Mouse (Mus musculus) left cerebral cortex, adult 2 months (tissue): ENCODE measurements around the gene Ivl. TPM values are rescaled to one million over a fixed set of nuclear protein-coding genes. Genes with fewer than 3 reads are reported as not detected.

Experiments
- DNase-seq, 2 experiments: peaks; one replicate each; pipeline ENCODE4 v3.0.0; 2021 to 2022; ENCODE audit warnings: low spot score in 2 of 2, mixed read lengths in 1 of 2; ENCODE audit errors: extremely low spot score in 1 of 2
- H3K27ac ChIP-seq: fragments of 200-600 bp; 2 replicates; pipeline ENCODE4 v1.8.1; 2022
- H3K4me3 ChIP-seq: fragments of 200-600 bp; 2 replicates; pipeline ENCODE4 v1.8.1; 2022
- CTCF ChIP-seq: fragments of 200-600 bp; IDR thresholded peaks from 2 replicates; pipeline ENCODE4 v1.8.1; 2022; ENCODE audit warnings: antibody characterized with exemption, mild to moderate bottlenecking, moderate library complexity
- intact Hi-C: fragments of 180-260 bp; cut with DNase I; formaldehyde crosslinking; loops from one replicate; pipeline ENCODE4 v1.15.1; 2025
- long read RNA-seq, 2 experiments: library from polyadenylated mRNA; stranded (forward); transcript quantifications; one replicate each; pipeline ENCODE4 v2.0.0; 2021; ENCODE audit warnings: borderline mapping rate in 2 of 2
- total RNA-seq, 2 experiments: library from RNA; stranded (reverse); gene quantifications; 2 replicates each; pipeline ENCODE4 v1.2.3; 2021

Gene Ivl
- total RNA-seq = not detected
- long read RNA-seq, experiment 1 = 0 reads
- long read RNA-seq, experiment 2 = 0 reads

- Histone ChIP-seq H3K4me3 (no peak within 1 kb of the TSS), H3K27ac (no peak within 1 kb of the TSS)
- intact Hi-C loops = no loop called here
- no peak for DNase-seq
- TF ChIP-seq CTCF = no peak
These were observed at the start of gene Ivl for GRCm38 (mm10) chr3:92573449-92574041. Ivl (minus strand) TSS chr3:92573735.

GRCm38 (mm10) chr3:92621560-92621959, 48.0 kb upstream of the Ivl start, which contains the start of gene Lce6a:
Lce6a (minus strand) TSS chr3:92621660.
- intact Hi-C loops = no loop called here
- no peak for TF ChIP-seq CTCF
- no peak for DNase-seq
- H3K27ac ChIP-seq = no peak within 1 kb of the TSS
- no peak within 1 kb of the TSS for H3K4me3 ChIP-seq

DNA sequence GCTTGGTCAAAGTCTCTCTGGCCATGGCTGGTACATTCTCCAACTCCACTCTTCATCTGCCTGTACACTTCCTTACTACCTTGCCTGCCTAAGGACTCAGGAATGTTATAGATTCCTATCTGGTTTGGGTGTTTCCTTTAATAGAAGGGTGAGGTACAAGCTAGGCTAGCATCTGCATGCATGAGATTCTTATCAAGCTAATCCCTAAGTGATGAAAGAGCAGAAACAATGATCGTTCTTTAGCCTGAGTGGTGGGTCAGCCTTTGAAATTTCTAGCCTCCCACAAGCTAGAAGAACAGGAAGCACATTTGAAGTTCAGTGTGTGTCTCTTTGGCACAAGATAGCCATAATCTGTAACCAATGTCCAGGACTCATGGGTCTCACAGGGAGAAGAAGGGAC, 36.3 kb upstream of the Ivl start:
- no peak for TF ChIP-seq CTCF
- H3K4me3 ChIP-seq = no peak overlapping the region
- intact Hi-C loops = loop anchor here (10.0 kb wide), 1 partner anchor 215 kb away; no protein-coding TSS in a partner anchor
- no peak for DNase-seq
- H3K27ac ChIP-seq = no peak overlapping the region

DNA sequence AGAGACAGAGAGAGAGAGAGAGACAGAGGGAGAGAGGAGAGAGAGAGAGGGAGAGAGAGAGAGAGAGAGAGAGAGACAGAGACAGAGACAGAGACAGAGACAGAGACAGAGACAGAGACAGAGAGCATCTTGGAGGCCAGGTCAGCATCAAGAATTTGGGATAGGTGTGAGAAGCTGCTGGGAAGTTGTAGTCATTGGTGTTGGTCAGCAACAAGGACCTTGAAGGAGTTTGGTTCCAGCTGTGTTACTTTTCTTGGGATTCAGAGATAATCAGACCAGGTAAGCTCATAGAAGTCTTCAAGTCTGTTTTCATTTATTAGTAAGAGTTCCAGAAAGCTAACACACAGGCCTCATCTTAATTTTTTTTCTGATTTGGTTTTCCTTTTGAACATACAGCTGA, 33.9 kb upstream of the Ivl start, which contains the start of gene 2210017I01Rik:
2210017I01Rik (minus strand) TSS at position 101 of the 400 bp plus-strand sequence.
- Histone ChIP-seq H3K27ac (no peak within 1 kb of the TSS), H3K4me3 (no peak within 1 kb of the TSS)
- intact Hi-C loops = loop anchor here (10.0 kb wide), 1 partner anchor 213 kb away; no protein-coding TSS in a partner anchor
- no peak for DNase-seq
- no peak for TF ChIP-seq CTCF

DNA sequence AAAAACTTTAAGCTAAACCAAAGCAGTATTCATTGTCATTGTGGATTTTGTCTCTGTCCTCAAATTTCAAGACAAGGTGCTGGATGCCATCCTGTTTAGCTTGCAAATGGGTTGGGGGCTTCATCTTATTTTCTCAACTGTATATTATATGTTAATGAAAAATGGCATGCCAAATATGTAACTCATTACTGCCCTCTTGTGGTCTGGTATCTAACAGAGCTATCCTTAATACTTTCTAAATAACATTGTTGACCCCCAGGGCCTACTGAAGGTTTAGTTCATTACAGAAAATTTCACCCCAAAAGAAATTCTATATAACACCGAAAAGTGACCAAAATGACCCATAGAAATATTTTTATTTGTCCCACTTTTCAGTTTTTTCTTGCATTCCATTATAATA, 28.6 kb upstream of the Ivl start:
- intact Hi-C loops = loop anchor here (10.0 kb wide), 1 partner anchor 207 kb away; no protein-coding TSS in a partner anchor
- no peak overlapping the region for H3K4me3 ChIP-seq
- H3K27ac ChIP-seq = no peak overlapping the region
- TF ChIP-seq CTCF = peak; percentile 53
- no peak for DNase-seq

GRCm38 (mm10) chr3:92600456-92600855, 26.9 kb upstream of the Ivl start:
- TF ChIP-seq CTCF = no peak; the same call in 1 of the 2 replicates
- Histone ChIP-seq H3K27ac (no peak overlapping the region), H3K4me3 (no peak overlapping the region)
- intact Hi-C loops = loop anchor here (10.0 kb wide), 1 partner anchor 206 kb away; no protein-coding TSS in a partner anchor
- DNase-seq = no peak

DNA sequence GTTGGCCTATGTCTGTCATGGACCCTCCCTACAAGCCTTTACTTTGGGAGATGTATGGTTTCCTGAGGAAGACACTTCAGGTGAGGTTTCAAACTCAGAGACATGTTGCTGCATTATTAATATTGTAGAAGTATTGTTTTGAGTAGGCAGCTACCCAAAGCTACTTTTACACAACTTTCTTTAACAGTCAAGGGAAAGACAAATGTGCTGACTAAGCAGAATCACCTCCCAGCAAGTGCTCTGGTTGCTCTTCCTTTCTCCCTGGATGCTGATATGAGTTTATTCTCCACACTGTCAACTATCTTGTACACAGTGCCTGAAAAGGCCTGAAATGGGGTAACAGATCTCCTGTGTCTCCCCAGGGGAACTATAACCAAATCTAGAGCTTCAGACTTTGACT, 26.4 kb upstream of the Ivl start:
- no peak for DNase-seq
- no peak overlapping the region for H3K27ac ChIP-seq
- intact Hi-C loops = loop anchor here (1.0 to 10.0 kb wide), 2 partner anchors 205 to 449 kb away; no protein-coding TSS in a partner anchor
- no peak for TF ChIP-seq CTCF
- H3K4me3 ChIP-seq = no peak overlapping the region

DNA sequence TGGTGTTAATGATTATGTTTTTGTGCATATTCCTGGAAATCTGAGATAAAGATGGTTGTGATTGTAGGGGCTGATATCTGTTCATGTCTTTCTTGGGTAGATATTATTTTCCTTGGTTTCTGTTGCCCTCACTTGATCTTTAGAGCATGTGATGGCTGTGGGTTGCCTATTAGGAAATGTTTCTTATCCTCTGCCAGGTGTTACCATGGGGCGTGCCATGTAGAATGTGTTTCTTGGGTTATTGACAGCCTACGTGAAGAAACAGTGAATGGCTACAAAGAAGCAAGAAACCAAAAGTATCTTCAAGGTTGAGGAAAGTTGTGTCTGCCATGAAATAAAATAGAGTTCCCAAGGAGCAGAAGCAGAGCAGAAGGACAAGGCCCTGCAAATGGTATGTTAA, 24.9 kb upstream of the Ivl start:
- no peak overlapping the region for H3K27ac ChIP-seq
- no peak overlapping the region for H3K4me3 ChIP-seq
- intact Hi-C loops = no loop called here
- DNase-seq = no peak
- no peak for TF ChIP-seq CTCF

GRCm38 (mm10) chr3:92588858-92589257, 15.3 kb upstream of the Ivl start, which contains the start of gene Smcp:
Smcp (minus strand) TSS chr3:92588997.
- intact Hi-C loops = no loop called here
- H3K27ac ChIP-seq = no peak within 1 kb of the TSS
- no peak for TF ChIP-seq CTCF
- DNase-seq = no peak
- no peak within 1 kb of the TSS for H3K4me3 ChIP-seq

GRCm38 (mm10) chr3:92587190-92587589, 13.7 kb upstream of the Ivl start:
- Histone ChIP-seq H3K27ac (no peak overlapping the region), H3K4me3 (no peak overlapping the region)
- intact Hi-C loops = no loop called here
- DNase-seq = no peak
- no peak for TF ChIP-seq CTCF

- TF ChIP-seq CTCF = no peak
- DNase-seq = no peak
- no peak overlapping the region for H3K4me3 ChIP-seq
- no peak overlapping the region for H3K27ac ChIP-seq
- intact Hi-C loops = no loop called here
These were observed 11.5 kb upstream of the Ivl start for GRCm38 (mm10) chr3:92585055-92585454.

DNA sequence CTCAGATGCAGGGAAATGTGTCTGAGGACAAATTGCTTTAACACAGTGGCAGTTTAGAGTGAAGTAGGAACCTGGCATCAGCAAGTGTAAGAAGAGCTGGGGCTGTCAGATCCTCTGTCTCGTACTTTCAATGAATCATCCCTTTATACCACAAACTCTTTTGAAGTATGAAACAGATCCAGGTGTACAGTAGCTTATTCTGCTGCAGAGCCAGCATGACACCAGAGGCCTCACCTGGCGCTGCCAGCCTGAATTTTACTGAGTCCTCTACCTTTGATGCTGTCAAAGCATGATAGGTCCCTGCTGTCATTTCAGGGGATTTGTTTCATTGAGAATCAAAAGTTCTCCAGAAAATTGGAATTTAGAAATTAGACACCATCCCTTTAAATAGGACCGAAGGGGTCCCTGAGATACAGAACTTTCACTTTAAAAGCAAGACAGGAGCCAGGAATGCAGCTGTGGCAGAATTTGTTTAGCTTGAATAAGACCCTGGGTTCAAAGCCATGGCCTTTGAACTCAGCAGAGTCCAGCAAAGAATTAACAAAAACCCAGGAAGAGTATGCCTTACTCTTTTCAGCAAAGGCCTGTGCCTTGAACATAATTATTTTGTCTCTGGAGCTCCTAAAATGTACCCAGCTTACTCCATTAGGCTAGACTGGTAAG, 9.8 kb upstream of the Ivl start:
- TF ChIP-seq CTCF = no peak
- intact Hi-C loops = no loop called here
- Histone ChIP-seq H3K4me3 (no peak overlapping the region), H3K27ac (no peak overlapping the region)
- DNase-seq = no peak
